Mouse (Mus musculus) ES-Bruce4 (cell line): Measurements from ENCODE around the gene Akr1b7.

Experiments
- CTCF ChIP-seq: IDR thresholded peaks from one replicate; pipeline ENCODE4 v1.8.1; 2011; ENCODE audit warnings: low read depth, low read length
- EP300 ChIP-seq: IDR thresholded peaks from 2 replicates; pipeline ENCODE4 v1.6.1; 2011; ENCODE audit warnings: low read depth, low read length; ENCODE audit not compliant: insufficient read depth
- POLR2A ChIP-seq: IDR thresholded peaks from one replicate; pipeline ENCODE4 v1.8.1; 2011; ENCODE audit warnings: low read length; ENCODE audit not compliant: insufficient read depth

DNA sequence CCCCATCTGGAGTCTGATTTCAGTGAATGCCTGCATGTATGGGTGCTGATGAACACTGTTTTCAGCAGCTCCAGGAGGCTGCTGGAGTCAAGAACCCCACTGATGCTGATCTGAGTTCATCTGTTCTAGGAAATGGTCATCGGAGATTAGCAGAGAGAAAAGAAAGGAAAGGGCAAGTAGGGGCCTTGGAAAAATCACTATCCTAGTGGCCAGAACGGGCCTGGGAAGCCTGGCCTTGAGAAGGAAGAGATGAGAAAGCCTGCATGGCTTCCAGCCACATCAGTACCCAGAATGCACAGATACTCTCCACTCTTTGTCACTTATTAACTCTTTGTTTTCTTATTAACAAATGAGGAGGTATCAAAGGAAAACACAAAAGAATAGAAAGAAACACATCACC, 11.4 kb upstream of the Akr1b7 start:
- TF ChIP-seq POLR2A (no peak), CTCF (no peak), EP300 (no peak)
